ENCODE assay signal across 8 mouse cellular contexts in the genomic region with DNA sequence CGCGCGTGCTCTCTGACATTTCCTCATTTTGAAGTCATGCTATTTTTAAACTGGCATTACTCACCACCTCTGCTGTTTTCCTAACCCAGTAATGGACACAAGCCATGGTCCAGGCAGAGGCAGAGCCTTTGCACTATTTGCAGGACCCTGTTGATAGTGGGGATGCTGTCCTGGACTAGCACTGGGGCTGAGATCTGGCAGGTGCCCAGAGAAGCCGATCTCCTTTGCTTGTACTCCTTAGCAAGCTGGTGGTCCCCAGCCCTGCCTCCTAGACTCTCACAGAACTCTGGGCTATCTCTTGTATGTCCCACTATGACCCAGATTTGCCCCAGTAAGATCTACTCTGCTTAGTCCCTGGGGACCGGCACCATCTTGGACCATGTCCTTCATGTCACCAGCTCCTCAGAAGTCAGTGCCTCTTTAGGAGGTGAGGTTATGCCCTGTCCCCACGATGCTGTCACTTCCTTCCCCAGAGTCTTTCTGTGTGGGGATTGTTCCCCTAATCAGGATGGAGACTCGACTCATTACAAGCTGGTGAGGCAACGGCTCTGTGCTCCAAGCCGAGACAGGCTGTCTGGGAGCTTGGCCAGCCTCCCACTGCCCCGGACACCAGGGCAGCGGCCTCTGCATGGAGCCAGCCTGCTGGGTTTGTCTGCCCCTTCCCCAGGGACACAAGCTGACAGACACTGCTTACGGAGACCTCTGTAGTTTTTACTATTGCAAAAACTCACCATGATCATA.
DNase-seq lines count a peak whose midpoint lies in the region; ATAC-seq lines count a peak whose summit lies in the region.

No protein-coding gene starts in this region.

- 54% methylated on average over 12 of the region's 12 CpGs for WGBS in hindbrain, embryonic 14.5 days
- WGBS in hindbrain, embryonic 10.5 days: 84% methylated on average over 12 of the region's 12 CpGs
- WGBS in hindbrain, embryonic 16.5 days: 53% methylated on average over 12 of the region's 12 CpGs
- 79% methylated on average over 12 of the region's 12 CpGs for WGBS in forebrain, embryonic 12.5 days

- no peaks in the 10 kb centered on the region for H3K27me3 ChIP-seq in hindbrain, embryonic 14.5 days (ENCODE audit: control insufficient read depth, insufficient read depth, low read length)
- H3K27me3 ChIP-seq in hindbrain, embryonic 10.5 days (ENCODE audit: insufficient read depth, poor library complexity, severe bottlenecking): no peaks in the 10 kb centered on the region
- H3K27me3 ChIP-seq in hindbrain, embryonic 16.5 days (replicated peaks; ENCODE audit: control insufficient read depth, insufficient read depth, low read length): no peaks in the 10 kb centered on the region
- H3K27me3 ChIP-seq in forebrain, embryonic 12.5 days: peaks cover 22% of the 10 kb centered on the region

- H3K4me3 ChIP-seq in hindbrain, embryonic 14.5 days (replicated peaks; ENCODE audit: low read length): no peak overlapping the region
- no peak overlapping the region for H3K4me3 ChIP-seq in hindbrain, embryonic 10.5 days
- no peak overlapping the region for H3K4me3 ChIP-seq in hindbrain, embryonic 16.5 days (ENCODE audit: low read length)
- no peak overlapping the region for H3K4me3 ChIP-seq in forebrain, embryonic 12.5 days (replicated peaks)

- H3K9ac ChIP-seq in hindbrain, embryonic 14.5 days: no peak overlapping the region
- H3K9ac ChIP-seq in hindbrain, embryonic 16.5 days (ENCODE audit: low read depth, low read length): no peak overlapping the region
- no peak overlapping the region for H3K9ac ChIP-seq in forebrain, embryonic 12.5 days

- ATAC-seq in hindbrain, embryonic 14.5 days (ENCODE audit: low FRiP score): 0 out of 2 replicates have a peak, but pooled peaks have one; percentile 33
- ATAC-seq in hindbrain, embryonic 16.5 days: peak; percentile 58
- ATAC-seq in forebrain, embryonic 12.5 days (ENCODE audit: low FRiP score): no peak

- H3K4me1 ChIP-seq in hindbrain, embryonic 14.5 days (replicated peaks; ENCODE audit: control insufficient read depth, insufficient read depth, low read length): peaks cover 29% of the 10 kb centered on the region
- H3K4me1 ChIP-seq in hindbrain, embryonic 10.5 days (replicated peaks): peaks cover 38% of the 10 kb centered on the region
- peaks cover 33% of the 10 kb centered on the region for H3K4me1 ChIP-seq in hindbrain, embryonic 16.5 days (ENCODE audit: control insufficient read depth, insufficient read depth, low read depth, low read length)
- H3K4me1 ChIP-seq in forebrain, embryonic 12.5 days: peaks cover 43% of the 10 kb centered on the region

- peaks cover 6% of the 10 kb centered on the region; the same call in 1 of the 2 replicates for H3K9me3 ChIP-seq in hindbrain, embryonic 14.5 days (ENCODE audit: control insufficient read depth, low read length)
- H3K9me3 ChIP-seq in hindbrain, embryonic 10.5 days: peaks cover 15% of the 10 kb centered on the region; the same call in 1 of the 2 replicates
- H3K9me3 ChIP-seq in hindbrain, embryonic 16.5 days (ENCODE audit: control insufficient read depth, low read length): 0 out of 2 replicates have a peak, but pooled peaks cover 4% of the 10 kb centered on the region
- H3K9me3 ChIP-seq in forebrain, embryonic 12.5 days: no peaks in the 10 kb centered on the region

- DNase-seq in hindbrain, embryonic 14.5 days (ENCODE audit: low spot score): no peak
- DNase-seq in hindbrain, embryonic 10.5 days (ENCODE audit: low spot score): no peak
- DNase-seq in adrenal gland, postnatal 14 days: peak; percentile 38
- peak; percentile 62 to 68 for DNase-seq in cerebellum, postnatal 25 days
- DNase-seq in T-cell, adult 2 months (ENCODE audit: low spot score): no peak
- no peak for DNase-seq in gastrocnemius, postnatal 25 days

- no peak overlapping the region for H3K4me2 ChIP-seq in hindbrain, embryonic 14.5 days (replicated peaks)
- H3K4me2 ChIP-seq in hindbrain, embryonic 16.5 days (ENCODE audit: low read length): no peak overlapping the region
- H3K4me2 ChIP-seq in forebrain, embryonic 12.5 days: no peak overlapping the region

- H3K27ac ChIP-seq in hindbrain, embryonic 14.5 days: no peak overlapping the region
- no peak overlapping the region for H3K27ac ChIP-seq in hindbrain, embryonic 10.5 days
- no peak overlapping the region for H3K27ac ChIP-seq in hindbrain, embryonic 16.5 days (ENCODE audit: low read depth, low read length)
- H3K27ac ChIP-seq in forebrain, embryonic 12.5 days: no peak overlapping the region

- H3K36me3 ChIP-seq in hindbrain, embryonic 14.5 days (replicated peaks; ENCODE audit: control insufficient read depth, insufficient read depth): no peaks in the 10 kb centered on the region
- 0 out of 2 replicates have a peak, but pooled peaks cover 3% of the 10 kb centered on the region for H3K36me3 ChIP-seq in hindbrain, embryonic 10.5 days
- no peaks in the 10 kb centered on the region for H3K36me3 ChIP-seq in hindbrain, embryonic 16.5 days (ENCODE audit: control insufficient read depth, insufficient read depth, low read length)
- H3K36me3 ChIP-seq in forebrain, embryonic 12.5 days (replicated peaks): no peaks in the 10 kb centered on the region

Comparison
In these comparisons a context has a peak if more than half of its experiments do, and no peak if none do; other contexts are left out.
1. DNase-seq: peak in adrenal gland, postnatal 14 days (single experiment) and cerebellum, postnatal 25 days (2 of 2); none in hindbrain, embryonic 14.5 days (single experiment), hindbrain, embryonic 10.5 days (single experiment), T-cell, adult 2 months (single experiment) and gastrocnemius, postnatal 25 days (single experiment).